Mouse (Mus musculus) telencephalon, adult 2 months (tissue): ENCODE data around the gene Tmem247.
A peak's percentile ranks its signal among the peaks of the same experiment; 100 is the strongest.

Source experiments
- DNase-seq: peaks from one replicate; pipeline ENCODE4 v3.0.0-alpha.2; 2011; ENCODE audit warnings: low read depth, low spot score

Tmem247 gene

GRCm38 (mm10) chr17:86913003-86913607 lies 4.0 kb upstream of the Tmem247 start:
- peak; percentile 60 for DNase-seq

- DNase-seq = no peak
Observed at GRCm38 (mm10) chr17:86915540-86915939, 1.6 kb upstream of the Tmem247 start.

GRCm38 (mm10) chr17:86918786-86919185 lies 1.6 kb downstream of the Tmem247 start:
- no peak for DNase-seq

- DNase-seq = no peak
Observed at GRCm38 (mm10) chr17:86919729-86920128, 2.6 kb downstream of the Tmem247 start.

DNA sequence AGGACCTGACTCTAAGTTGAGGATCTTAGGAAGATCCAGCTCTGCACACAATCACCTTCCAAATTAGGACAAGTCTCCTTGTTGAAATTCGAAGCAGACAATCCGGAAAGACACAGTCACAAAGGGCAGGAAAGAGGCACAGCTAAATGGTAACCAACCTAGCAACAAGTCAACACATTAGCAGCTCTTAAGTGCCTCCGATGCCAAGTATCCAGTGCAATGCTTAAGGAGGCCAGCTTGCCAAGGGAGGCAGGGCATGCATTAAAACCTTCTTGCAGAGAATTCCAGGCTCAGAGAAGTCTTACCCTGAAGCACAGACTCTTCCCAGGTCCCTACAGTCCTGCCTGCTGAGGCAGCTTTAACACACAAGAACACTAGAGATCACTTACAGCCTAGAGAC lies 7.5 kb downstream of the Tmem247 start:
- DNase-seq = no peak

DNA sequence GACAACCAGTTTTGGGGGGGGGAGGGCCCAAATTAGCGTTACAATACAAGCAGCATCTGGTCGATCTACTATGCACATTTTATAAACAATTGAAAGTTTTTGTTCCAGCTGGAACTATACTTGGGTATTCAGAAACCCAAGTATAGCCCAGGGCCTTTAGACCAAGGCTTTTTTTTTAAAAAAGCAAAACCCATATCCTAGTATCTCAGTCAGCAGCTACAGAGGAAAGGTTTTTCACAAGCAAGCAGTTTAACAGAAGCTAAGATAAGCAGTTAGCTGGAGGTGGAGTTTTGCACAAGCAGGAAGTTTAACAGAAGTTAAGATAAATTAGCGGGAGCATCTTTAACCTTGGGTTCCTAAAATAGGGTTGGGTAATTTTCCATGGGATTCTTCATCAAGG lies 9.7 kb downstream of the Tmem247 start:
- no peak for DNase-seq

GRCm38 (mm10) chr17:86929355-86929754 lies 12.2 kb downstream of the Tmem247 start:
- DNase-seq = no peak

- DNase-seq = no peak
Observed at GRCm38 (mm10) chr17:86929981-86930380, 12.8 kb downstream of the Tmem247 start.

DNA sequence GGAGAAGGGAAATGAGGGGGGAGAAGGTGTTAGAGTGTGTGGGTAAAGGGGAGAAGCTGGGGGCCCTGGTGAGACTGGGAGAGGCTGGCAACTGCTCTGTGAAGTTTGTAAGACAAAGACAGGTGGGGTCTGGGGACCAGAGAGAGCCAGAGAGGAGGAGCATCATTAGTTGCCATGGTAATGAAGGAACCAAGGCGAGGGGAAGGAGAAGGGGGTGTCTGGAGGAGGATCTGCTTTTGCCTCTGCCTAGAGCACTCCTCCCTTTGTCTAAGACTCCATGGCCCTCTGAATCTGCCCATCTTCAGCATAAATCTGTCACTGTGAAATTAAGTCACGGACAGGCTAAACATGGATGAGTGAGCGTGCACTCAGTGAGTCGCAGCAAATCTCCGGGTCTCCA lies 15.7 kb downstream of the Tmem247 start:
- no peak for DNase-seq

GRCm38 (mm10) chr17:86937064-86937463 lies 19.9 kb downstream of the Tmem247 start:
- DNase-seq = no peak

DNA sequence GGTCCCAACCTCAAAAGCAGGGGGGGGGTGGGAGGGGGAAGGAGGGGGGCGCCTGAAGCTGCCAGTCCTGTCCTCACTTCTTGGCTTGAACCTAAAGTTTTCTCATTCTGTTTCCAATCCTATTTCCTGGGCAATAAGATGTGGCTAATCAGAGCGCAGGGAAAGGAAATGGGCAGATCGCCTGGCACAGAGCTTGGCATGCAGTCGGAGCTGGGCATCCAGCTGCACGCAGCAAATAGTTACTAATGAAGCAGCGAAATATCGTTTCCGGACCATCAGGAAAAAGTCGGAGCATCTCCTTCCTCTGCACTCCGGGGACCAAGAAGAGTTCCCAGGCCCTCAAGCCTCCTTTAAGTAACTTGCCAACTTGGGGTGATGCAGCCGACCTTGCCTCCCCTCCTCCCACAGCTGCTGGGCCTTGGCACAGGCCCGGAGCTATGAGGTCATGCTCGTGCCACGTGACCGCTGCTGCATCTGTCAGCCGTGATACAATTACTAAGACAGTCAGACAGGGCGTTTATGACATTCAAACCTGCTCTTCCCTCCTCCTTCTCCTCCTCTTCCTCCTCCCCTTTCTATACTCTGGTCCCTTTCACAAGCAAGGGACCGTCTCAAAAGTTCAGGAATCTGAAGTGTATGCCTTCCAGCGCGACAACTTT lies 20.5 kb downstream of the Tmem247 start:
- peak; percentile 83 for DNase-seq

- DNase-seq = no peak
Observed at GRCm38 (mm10) chr17:86938683-86939082, 21.5 kb downstream of the Tmem247 start.

DNA sequence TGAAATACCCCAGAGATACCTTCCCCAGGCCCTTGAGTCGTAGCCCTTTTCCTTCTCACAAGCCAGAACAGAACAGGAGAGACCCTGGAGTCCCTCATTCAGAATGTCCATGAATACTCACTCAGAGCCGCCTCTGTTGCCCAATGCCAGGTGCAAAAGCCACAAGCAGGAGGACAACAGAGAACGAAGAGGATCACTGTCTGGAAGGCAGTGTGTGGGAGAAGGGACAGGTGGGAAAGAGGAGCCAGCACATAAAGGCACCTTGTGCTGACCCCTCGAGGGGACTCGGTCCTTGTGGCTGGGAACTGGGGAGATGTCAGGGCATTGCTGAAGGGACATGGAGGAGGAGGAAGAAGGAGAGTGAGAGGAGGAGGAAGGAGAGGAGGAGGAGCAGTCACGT lies 25.0 kb downstream of the Tmem247 start:
- DNase-seq = no peak

DNA sequence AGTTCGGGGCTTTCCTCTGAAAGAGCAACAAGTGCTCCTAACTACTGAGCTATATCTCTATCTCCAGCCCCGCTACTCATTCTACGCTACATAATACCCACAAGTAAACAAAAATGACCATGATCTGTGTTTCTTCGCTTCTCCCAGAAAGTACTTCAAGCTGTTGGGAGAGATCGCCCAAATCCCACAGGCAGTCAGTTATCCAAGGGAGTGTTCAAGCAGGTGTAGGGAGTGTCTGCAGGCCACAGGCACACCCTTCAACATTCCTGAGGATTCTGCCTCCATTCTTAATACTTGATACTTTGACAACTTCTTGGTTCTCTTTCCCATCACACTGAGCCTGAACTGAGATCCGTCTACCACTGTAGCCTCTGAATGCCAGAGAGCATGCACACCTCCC lies 26.0 kb downstream of the Tmem247 start:
- no peak for DNase-seq

- no peak for DNase-seq
Observed at GRCm38 (mm10) chr17:86946078-86946477, 28.9 kb downstream of the Tmem247 start.

GRCm38 (mm10) chr17:86947840-86948796 lies 31.0 kb downstream of the Tmem247 start, which contains the start of gene Atp6v1e2:
Atp6v1e2 (minus strand) TSS chr17:86947897.
- no peak for DNase-seq

- DNase-seq = no peak
Observed at GRCm38 (mm10) chr17:86948801-86949200, 31.7 kb downstream of the Tmem247 start.

DNA sequence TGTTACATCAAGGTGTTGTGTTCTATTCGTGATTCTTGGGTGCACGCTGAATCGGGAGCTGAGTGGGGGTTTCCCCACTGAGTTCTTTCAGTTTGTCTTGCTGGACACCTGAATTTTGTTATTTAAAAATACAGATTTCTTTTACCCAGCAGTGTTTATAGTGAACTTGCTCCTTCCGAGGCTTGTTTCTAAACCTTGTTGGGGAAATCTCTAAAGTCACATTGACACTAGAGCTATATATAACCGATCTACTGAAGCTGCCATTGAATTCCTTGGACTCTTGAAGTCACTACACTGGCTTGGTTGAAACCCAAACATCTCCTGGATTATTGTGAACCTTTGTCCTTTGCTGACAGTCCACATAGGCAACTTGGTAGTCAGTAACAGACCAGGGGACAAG lies 40.1 kb downstream of the Tmem247 start:
- no peak for DNase-seq

DNA sequence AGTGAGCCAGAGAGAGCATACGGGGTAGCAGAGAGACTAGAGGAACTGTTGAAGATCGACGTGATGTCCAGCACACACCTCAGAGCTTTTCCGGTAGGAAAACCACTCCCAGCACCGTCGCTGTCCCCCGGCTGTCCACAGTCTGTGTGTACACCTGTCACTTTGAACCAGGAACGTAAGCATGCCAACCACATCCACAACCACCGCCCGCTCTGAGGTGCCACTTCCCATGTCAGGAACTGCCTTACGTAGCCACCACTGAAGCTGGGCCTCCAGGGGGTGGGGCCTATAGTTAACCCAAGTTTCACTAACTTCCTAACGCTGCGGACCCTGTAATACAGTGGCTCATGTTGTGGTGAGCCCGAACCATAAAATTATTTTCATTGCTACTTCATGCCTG lies 40.8 kb downstream of the Tmem247 start:
- no peak for DNase-seq

DNA sequence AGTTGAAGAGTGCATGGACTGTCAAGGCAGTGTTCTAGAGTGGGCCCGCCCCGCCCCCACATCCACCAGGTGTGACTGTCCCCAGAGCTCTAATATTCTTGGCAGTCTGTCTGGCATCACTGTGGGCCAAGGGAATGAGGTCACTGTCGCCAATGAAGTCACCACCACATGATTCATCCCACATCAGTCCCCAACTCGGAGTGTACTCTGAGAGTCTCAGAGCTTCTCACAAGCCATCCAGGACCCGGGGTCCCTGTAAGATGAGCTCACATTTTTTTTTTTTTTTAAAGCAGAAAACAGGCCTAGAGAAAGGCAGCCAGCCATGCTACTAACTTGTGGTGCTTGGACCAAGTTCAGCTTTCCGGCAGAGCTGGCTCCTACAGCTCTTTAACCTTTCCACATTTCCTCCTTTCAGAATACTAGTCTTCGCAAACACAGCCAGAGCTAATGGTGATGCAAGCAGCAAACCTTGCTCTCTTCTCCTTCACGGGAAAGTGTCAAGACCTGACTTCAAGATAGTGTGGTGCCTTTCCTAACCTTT lies 44.2 kb downstream of the Tmem247 start:
- DNase-seq = no peak

DNA sequence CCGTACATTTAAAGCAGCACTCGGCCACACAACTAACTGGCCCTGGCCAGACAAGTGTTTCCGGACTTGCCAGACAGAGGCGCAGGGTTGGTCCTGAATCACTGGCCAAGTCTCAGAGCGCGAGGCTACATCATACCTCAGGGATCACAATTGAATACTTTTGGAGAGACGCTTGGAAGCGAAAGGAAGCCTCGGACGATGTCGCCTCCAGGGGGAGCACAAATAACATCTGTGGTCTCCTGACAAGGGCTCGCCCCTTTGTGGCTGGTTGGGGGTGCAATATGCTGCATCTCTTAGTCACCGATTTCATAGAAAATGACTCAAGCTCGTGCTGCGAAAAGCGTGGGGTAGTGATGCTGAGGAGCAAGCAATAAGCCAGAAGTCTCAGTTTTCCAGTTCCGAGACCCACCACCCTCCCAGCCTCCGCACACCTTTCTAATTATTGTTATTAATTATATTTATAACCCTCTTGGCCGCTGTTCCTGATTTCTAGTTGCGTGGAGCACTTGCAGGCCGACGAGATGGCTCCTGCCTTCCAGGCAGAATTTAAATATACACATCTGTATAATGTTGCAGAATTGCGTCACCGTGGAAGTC lies 45.2 kb downstream of the Tmem247 start:
- DNase-seq = peak; percentile 85
